Mouse (Mus musculus): ENCODE data around the gene Prpf40b. TPM values are rescaled to one million over a fixed set of nuclear protein-coding genes. Genes with fewer than 3 reads are reported as not detected.

The Prpf40b gene
- polyA plus RNA-seq, 1 experiment from 2014 or later = 98.6 TPM

DNA sequence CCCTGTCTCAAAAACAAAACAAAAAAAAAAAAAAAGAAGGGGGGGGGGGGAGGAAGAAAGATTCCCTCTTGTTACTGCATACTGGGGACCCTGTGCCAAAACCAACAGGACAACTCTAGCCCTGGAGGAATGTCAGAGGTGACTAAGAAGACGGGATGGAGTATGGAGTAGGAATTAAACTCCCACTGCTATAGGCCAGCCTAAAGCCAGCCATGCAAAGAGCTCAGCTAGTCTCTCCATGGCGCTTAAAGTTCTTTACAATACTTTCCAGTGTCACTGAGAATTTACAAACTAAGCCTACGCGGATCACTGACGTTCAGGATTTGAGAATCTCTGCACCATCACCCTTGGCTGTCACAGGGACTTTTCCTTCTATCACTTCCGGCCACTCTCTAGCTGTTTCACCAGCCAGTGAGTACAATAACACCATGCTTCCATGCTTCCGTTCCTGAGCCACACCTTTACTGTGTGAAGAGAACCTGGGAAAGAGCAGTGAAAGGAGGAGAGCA lies 69.2 kb downstream of the Prpf40b start:
- Histone ChIP-seq H3K9ac (no peak overlapping the region), H3K27me3 (no peaks in the 10 kb centered on the region), H3K4me2 (no peak overlapping the region), H3K4me1 (peaks cover 8% of the 10 kb centered on the region), H3K9me3 (replicated peaks) (no peaks in the 10 kb centered on the region), H3K27ac (no peak overlapping the region), H3K36me3 (ENCODE audit: poor library complexity, severe bottlenecking) (no peaks in the 10 kb centered on the region), H3K4me3 (no peak overlapping the region)
- no peak for ATAC-seq
- 85% methylated on average over 7 of the region's 7 CpGs for WGBS

DNA sequence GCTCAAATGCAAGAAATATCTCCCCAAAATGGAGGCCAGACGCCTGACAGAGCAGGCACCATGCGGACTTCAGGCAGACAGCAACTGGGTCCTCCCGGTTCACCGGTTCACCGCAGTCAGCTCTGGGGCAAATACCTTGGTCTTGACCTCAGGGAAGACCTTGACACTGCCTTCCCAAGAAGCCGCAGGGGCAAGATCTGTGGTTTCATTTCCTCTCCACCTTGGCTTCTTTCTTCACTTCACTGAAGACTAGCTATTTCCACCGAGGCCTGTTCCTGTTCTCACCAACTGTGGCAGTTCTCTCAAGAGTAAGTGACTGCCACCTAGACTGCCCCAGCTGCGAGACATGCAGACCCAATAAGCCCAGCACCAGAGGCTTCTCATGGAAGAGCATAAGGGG lies 70.0 kb downstream of the Prpf40b start:
- 76% methylated on average over 8 of the region's 8 CpGs for WGBS
- Histone ChIP-seq H3K27me3 (no peaks in the 10 kb centered on the region), H3K9ac (no peak overlapping the region), H3K36me3 (ENCODE audit: poor library complexity, severe bottlenecking) (no peaks in the 10 kb centered on the region), H3K4me1 (peaks cover 14% of the 10 kb centered on the region), H3K4me3 (no peak overlapping the region), H3K9me3 (replicated peaks) (no peaks in the 10 kb centered on the region), H3K4me2 (no peak overlapping the region), H3K27ac (no peak overlapping the region)
- no peak for ATAC-seq

Other genes with a start within 250 kb of the Prpf40b start
- 0.94 and 1.6 TPM in 2 replicates for gene Prph, start 239.9 kb upstream of the Prpf40b start, polyA plus RNA-seq (2015; fragmentation: Nextera tagmentation; extraction: Ambion mirVana)
- gene Troap, start 220.5 kb upstream of the Prpf40b start, polyA plus RNA-seq (2015; fragmentation: Nextera tagmentation; extraction: Ambion mirVana) = 37.8 and 38.6 TPM in 2 replicates
- gene C1ql4, start 207.3 kb upstream of the Prpf40b start, polyA plus RNA-seq (2015; fragmentation: Nextera tagmentation; extraction: Ambion mirVana) = 0.39 TPM in 1 of 2 replicates, not detected in the other
- 0.25 and 0.84 TPM in 2 replicates for gene Dnajc22, start 201.9 kb upstream of the Prpf40b start, polyA plus RNA-seq (2015; fragmentation: Nextera tagmentation; extraction: Ambion mirVana)
- gene Spats2, start 169.2 kb upstream of the Prpf40b start, polyA plus RNA-seq (2015; fragmentation: Nextera tagmentation; extraction: Ambion mirVana) = 44.6 and 46.2 TPM in 2 replicates
- gene Kcnh3, start 70.2 kb upstream of the Prpf40b start, polyA plus RNA-seq (2015; fragmentation: Nextera tagmentation; extraction: Ambion mirVana) = 2.3 and 2.5 TPM in 2 replicates
- 198 and 213 TPM in 2 replicates for gene Mcrs1, start 43.1 kb upstream of the Prpf40b start, polyA plus RNA-seq (2015; fragmentation: Nextera tagmentation; extraction: Ambion mirVana)
- gene Fam186b, start 801 bp downstream of the Prpf40b start, polyA plus RNA-seq (2015; fragmentation: Nextera tagmentation; extraction: Ambion mirVana) = 0.28 TPM in 1 of 2 replicates, not detected in the other
- gene Fmnl3, start 75.4 kb downstream of the Prpf40b start, polyA plus RNA-seq (2015; fragmentation: Nextera tagmentation; extraction: Ambion mirVana) = 8.1 and 8.2 TPM in 2 replicates
- gene Tmbim6, start 97.8 kb downstream of the Prpf40b start, polyA plus RNA-seq (2015; fragmentation: Nextera tagmentation; extraction: Ambion mirVana) = 227 and 249 TPM in 2 replicates
- 9.3 and 13.4 TPM in 2 replicates for gene Nckap5l, start 162.7 kb downstream of the Prpf40b start, polyA plus RNA-seq (2015; fragmentation: Nextera tagmentation; extraction: Ambion mirVana)
- gene Bcdin3d, start 179.6 kb downstream of the Prpf40b start, polyA plus RNA-seq (2015; fragmentation: Nextera tagmentation; extraction: Ambion mirVana) = 24.7 and 25.4 TPM in 2 replicates
- 5.5 and 8.1 TPM in 2 replicates for gene Faim2, start 233.1 kb downstream of the Prpf40b start, polyA plus RNA-seq (2015; fragmentation: Nextera tagmentation; extraction: Ambion mirVana)